Mouse (Mus musculus): ENCODE measurements around the gene Pde6b. TPM values are rescaled to one million over a fixed set of nuclear protein-coding genes. Genes with fewer than 3 reads are reported as not detected.

Gene Pde6b
- not detected for total RNA-seq (2021)
- long read RNA-seq, experiment 1, result 0 reads
- long read RNA-seq, experiment 2, result 0 reads

DNA sequence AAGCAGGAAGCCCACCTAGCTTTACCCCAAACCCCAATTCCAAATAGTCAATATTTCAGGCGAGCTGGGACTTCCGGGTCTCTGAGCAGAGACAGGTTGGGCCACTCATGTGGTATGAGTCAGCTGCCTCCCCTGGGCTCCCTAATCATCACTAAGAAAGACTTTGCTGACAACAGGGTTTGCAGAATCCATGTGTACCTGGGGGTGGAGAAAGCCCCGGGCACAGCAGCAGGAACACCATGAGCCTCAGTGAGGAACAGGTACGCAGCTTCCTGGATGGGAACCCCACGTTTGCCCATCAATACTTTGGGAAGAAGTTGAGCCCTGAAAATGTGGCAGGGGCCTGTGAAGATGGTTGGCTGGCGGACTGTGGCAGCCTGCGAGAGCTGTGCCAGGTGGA lies at the start of gene Pde6b:
Gene Pde6b, plus strand, starts transcription at position 191 of the 400 bp plus-strand sequence.
- Histone ChIP-seq H3K4me3 (no peak within 1 kb of the TSS), H3K27ac (no peak within 1 kb of the TSS)
- intact Hi-C loops (cut with DNase I), result no loop called here
- no peak for TF ChIP-seq CTCF (IDR thresholded peaks at IDR 0.05)
- DNase-seq, result no peak

DNA sequence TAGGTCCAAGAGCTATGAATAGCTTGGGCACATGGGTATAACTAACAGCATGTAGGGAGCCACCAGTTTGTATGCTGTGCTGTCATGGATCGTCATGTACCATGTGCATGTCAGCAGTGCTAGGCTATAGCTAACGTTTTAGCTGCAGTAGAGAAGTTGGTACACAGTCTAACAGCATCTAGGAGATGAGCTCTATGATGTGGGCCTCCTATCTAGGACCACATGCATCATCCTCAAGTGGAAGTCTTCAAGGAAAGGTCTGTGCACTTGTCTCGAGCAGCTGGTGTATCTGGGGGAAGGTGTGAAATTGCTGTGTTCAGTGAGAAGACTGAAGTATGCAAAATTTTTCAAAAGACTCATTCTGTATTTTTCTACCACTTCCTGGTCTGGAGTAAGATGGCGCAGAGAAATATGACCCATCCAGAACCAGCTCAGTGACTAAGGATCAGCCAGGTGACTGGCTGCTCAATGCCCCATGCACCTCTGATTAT lies 44.5 kb upstream of the Pde6b start:
- Histone ChIP-seq H3K4me3 (no peak overlapping the region), H3K27ac (no peak overlapping the region)
- no peak for DNase-seq
- TF ChIP-seq CTCF (IDR thresholded peaks at IDR 0.05), result no peak
- intact Hi-C loops (cut with DNase I), result no loop called here

DNA sequence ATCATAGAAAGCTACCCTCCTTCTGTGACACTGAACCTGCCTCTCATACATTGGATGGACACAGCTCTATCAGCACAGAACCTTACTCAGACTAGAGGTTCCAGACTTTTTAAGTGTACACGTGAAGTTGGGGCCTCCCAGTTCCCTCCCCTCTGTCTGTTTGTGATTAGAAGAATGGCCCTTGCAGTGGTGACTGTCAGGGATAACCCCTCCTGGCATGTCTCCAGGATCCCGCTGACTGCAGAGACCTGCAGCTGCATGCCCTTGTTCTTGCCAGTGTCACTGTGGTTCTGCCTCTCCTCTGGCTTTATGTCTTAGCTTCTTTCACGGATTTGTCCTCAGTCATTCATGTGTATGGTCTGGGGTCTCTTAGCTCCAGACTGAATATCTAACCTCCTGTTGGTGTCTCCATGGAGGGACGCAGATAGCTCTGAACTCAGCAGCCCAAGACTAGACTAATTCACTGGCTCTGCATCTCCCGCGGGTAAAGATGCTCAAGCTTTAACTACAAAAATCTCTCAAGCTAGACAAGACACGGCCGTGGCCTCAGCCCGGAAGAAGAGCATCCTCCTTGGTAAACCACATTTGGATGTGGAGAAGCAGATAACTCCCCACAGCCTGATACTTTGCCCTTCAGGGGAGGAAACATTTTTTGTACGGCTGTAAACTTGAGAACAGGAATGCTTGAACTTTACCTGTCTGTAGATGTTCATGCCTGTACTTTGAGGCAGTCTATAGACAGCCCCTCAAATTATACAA lies 42.7 kb upstream of the Pde6b start:
- TF ChIP-seq CTCF (IDR thresholded peaks at IDR 0.05), result no peak
- intact Hi-C loops (cut with DNase I), result no loop called here
- H3K4me3 ChIP-seq, result no peak overlapping the region
- H3K27ac ChIP-seq, result no peak overlapping the region
- DNase-seq, result no peak

DNA sequence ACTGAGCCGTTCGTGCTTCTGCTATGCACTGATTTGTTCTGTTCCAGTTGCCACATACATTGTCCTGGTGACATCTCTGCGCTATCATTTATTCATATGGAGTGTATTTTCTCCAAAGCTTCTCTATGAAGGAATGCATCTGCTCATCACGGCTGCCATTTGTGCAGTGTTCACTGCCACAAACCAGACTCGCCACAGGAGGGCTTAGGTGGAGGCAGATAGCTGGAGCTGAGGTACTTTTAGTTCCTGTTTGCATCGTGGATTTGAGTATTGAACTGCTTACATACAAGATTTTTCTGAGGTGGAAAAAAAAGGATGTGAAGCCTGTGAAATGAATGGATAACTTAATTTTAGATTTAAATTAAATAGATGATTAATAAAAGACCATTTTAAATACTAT lies 40.3 kb upstream of the Pde6b start:
- no peak for DNase-seq
- Histone ChIP-seq H3K4me3 (no peak overlapping the region), H3K27ac (no peak overlapping the region)
- intact Hi-C loops (cut with DNase I), result no loop called here
- TF ChIP-seq CTCF (IDR thresholded peaks at IDR 0.05), result no peak

DNA sequence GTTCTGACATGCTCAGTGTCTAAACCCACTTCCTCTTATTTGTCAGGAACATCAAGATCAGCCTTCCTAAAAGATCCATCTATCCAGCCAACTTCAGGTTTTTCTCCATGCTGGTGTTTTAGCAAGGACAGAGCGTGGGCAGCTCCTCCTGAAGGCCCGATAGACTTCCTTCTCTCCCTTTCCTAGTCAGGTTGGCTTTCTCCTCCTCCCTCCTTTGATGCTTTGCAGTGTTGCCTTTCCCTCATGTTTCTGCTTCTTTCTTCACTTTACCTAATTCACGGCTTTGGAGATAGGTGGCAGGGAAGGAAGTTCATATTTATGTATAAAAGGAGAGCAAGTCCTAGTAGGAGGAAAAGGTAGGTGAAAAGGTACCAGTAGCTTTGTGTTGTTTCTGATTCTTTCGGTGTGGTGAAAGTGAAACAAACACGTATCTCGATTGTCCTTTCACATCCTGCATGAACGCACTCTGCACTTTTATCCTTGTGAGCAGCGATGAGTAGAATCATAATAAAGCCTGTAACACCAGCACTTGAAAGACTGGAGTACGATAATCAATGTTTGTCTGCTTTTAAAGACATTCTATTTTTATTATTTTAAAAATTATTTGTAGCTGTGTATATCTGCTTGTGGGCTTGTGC lies 38.6 kb upstream of the Pde6b start:
- no peak for DNase-seq
- TF ChIP-seq CTCF (IDR thresholded peaks at IDR 0.05), result no peak
- Histone ChIP-seq H3K27ac (no peak overlapping the region), H3K4me3 (no peak overlapping the region)
- intact Hi-C loops (cut with DNase I), result no loop called here

DNA sequence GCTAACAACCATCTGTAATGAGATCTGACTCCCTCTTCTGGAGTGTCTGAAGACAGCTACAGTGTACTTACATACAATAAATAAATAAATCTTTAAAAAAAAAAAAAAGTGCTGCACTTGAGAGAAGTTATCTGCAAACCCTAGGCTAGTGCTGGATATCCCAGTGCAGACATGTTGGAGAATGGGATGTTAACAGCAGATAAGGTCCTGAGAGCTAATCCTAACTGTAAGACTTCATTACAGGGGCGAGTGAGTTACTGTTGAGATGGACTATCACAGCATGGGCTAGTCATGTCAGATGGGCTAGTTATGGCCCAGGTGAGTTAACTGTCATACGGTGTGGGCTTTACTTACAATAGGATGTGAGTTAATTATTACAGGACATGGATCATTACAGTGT lies 34.1 kb upstream of the Pde6b start:
- H3K4me3 ChIP-seq, result no peak overlapping the region
- no peak for TF ChIP-seq CTCF (IDR thresholded peaks at IDR 0.05)
- intact Hi-C loops (cut with DNase I), result no loop called here
- no peak overlapping the region for H3K27ac ChIP-seq
- no peak for DNase-seq

DNA sequence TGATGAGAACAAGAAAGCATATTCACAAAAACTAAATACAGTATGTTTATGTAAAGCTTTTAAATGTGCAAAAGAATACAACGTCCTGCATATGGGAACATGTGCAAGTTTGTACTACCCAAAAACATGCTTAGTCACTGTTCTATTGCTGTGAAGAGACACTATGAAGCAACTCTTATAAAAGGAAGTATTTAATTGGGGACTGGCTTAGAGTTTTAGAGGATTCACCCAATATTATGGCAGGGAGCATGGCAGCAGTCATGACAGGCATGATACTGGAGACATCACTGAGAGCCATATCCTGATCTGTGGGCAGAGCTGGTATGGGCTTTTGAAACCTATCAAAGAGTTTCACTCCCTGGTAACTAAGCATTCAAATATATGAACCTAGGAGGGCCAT lies 30.3 kb upstream of the Pde6b start:
- Histone ChIP-seq H3K4me3 (no peak overlapping the region), H3K27ac (no peak overlapping the region)
- no peak for DNase-seq
- no peak for TF ChIP-seq CTCF (IDR thresholded peaks at IDR 0.05)
- intact Hi-C loops (cut with DNase I), result no loop called here

DNA sequence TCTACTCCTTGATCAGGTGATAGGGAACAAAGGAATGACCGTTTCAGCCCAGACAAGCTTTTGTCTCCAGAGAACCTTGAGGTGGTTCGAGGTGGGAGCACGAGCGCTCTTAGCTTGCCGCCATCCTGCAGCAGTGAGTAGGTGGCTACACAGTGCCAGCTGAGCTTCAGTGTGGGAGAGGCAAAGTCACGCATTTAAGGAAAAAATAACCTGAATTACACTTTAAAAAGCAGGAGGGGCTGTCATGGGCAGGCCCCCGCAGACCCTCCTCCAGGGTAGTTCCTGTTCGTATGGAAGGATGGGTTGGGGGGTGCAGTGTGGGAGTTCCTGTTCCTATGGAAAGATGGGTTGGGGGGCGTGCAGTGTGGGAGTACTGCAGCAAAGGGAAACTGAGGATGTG lies 28.7 kb upstream of the Pde6b start:
- intact Hi-C loops (cut with DNase I), result no loop called here
- H3K27ac ChIP-seq, result no peak overlapping the region
- no peak for DNase-seq
- TF ChIP-seq CTCF (IDR thresholded peaks at IDR 0.05), result no peak
- H3K4me3 ChIP-seq, result no peak overlapping the region

DNA sequence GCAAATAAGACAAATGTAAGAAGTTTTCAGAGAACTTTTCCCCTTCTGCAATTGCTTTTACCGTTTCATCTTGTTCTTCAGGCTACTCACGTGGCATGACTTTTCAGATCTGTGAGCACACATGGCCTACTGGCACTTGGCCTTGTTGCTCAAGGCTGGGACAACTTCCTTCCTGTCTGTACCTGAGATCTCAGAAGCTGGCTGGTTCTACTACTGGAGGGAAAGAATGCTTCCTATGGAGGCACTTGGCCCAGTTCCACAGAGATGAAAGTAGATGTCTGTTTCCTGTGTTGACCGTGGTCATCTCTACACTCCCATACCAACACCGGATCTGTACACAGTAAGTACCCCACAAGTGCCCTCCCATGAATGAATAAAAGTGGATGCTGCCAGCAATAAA lies 28.0 kb upstream of the Pde6b start:
- no peak for TF ChIP-seq CTCF (IDR thresholded peaks at IDR 0.05)
- H3K4me3 ChIP-seq, result no peak overlapping the region
- no peak for DNase-seq
- intact Hi-C loops (cut with DNase I), result no loop called here
- no peak overlapping the region for H3K27ac ChIP-seq

DNA sequence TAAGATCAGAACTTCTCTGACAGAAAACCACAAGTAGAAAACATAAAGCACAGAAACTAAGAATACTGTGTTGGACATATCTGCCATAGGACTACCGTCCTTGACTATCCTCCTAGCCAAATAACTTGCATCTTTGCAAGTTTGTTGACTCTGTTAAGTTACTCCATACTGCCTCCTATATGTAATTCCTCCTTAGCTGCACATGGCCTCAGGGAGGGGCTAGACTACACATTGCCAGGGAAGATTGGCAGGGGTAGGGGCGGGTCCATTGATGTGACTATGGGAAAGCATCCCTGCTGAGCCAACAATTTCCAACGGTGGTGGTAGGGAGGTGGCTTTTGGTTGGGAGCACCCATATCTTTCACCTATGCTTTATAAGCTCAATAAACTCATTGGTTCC lies 25.9 kb upstream of the Pde6b start:
- no peak overlapping the region for H3K4me3 ChIP-seq
- H3K27ac ChIP-seq, result no peak overlapping the region
- no peak for DNase-seq
- intact Hi-C loops (cut with DNase I), result no loop called here
- TF ChIP-seq CTCF (IDR thresholded peaks at IDR 0.05), result no peak

DNA sequence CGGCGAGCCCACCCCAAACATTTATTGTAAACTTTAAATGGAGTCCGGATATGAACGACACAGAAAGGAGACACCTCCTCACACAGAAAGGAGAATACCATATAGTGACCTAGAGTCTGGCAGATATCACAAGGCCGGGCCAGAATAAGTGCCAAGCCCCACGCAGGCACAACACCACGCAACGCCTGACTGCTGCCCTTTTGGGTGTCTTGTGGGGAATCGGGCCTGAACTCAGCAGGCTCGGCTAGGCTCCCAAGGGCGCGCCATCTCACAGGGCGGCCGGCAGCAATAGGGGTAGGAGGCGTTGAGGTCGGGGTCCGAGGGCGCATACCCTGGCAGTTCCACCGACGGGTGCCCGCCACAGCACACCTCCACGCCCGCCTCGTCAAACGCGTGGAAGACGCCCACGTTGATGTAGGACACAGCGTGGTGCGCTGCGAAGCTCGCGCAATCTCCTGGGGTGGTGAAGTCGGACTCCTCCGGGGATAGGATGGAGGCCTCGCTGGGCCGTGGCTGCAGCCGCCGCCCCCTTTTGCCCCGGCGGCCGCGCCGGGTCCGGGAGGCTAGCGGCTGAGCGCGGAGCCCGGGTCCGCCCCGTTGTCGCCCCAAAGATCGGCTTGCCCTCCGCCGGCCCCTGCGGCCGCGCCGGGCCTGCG lies 21.7 kb upstream of the Pde6b start:
- H3K27ac ChIP-seq, result peak overlapping the region; percentile 29; the same call in 1 of the 2 replicates
- no peak for DNase-seq
- no peak for TF ChIP-seq CTCF (IDR thresholded peaks at IDR 0.05)
- H3K4me3 ChIP-seq, result peak overlapping the region; percentile 81
- intact Hi-C loops (cut with DNase I), result no loop called here

DNA sequence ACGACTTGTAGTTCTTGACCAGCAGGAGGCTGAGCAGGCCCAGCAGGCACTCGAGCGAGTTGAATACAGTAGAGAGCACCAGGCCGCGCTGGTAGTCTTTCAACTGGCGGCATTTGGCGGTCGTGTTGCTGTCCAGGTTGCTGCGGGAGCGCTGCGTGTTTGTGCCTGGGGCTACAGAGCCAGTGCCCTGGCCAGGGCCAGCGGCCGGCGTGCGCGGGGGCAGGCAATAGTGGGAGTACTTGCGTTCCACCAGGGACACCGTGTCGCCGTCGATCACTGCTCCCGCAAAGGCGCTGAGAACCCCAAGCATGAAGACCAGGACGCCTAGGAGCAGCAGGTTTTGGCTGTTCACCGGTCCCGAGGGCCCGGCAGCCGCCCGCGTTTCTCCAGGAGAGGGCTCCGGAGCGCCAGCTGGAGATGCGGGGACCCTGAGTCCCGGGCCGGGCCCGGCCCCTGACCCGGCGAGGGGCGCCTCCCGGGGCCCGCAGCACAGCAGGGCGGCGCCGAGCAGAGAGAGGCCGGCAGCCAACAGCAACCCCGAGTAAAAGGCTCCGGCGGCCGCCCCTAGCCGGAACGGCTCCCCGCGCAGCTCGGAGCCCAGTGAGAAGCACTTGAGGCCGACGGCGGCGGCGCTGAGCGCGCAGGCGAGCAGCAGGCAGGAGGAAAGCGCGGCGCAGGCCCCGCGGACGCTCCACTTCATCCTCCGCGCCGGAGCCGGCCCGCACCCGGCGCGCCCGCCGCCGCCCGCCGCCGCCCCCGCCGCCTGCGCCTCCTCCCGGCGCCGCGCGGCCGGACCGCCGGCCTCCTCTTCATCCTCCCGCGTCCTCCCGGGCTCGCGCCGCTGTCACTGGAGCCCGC lies 21.0 kb upstream of the Pde6b start:
- Histone ChIP-seq H3K27ac (peak overlapping the region; percentile 29; the same call in 1 of the 2 replicates), H3K4me3 (peak overlapping the region; percentile 81)
- TF ChIP-seq CTCF (IDR thresholded peaks at IDR 0.05), result peak; percentile 11; the same call in 1 of the 2 replicates
- intact Hi-C loops (cut with DNase I), result no loop called here
- peak; percentile 46 for DNase-seq
